Comparison of ENCODE assay signal across 19 mouse cellular contexts in genomic region chr4:66365500-66365899, GRCm38 (mm10). TPM values are rescaled to one million over a fixed set of nuclear protein-coding genes. Genes with fewer than 3 reads are reported as not detected.
"Had no signal": no experiment of that assay in that cellular context is flagged by ENCODE, and none has a peak within 500 bp of the region (broad histone marks: within the 10 kb centered on the region; RNA-seq: fewer than 3 reads in every experiment).

No protein-coding gene starts in this region.

- H3K9me3 ChIP-seq: liver, embryonic 15.5 days; midbrain, embryonic 10.5 days; neural tube, embryonic 12.5 days; stomach, embryonic 15.5 days had no signal

- H3K27ac ChIP-seq: kidney, postnatal 0 days; layer of hippocampus, adult 2 months; liver, embryonic 15.5 days; midbrain, embryonic 10.5 days; neural tube, embryonic 12.5 days; stomach, embryonic 15.5 days had no signal

- H3K4me1 ChIP-seq: liver, embryonic 15.5 days; neural tube, embryonic 12.5 days; stomach, embryonic 15.5 days had no signal

- H3K36me3 ChIP-seq: liver, embryonic 15.5 days; midbrain, embryonic 10.5 days; neural tube, embryonic 12.5 days; stomach, embryonic 15.5 days had no signal

- H3K27me3 ChIP-seq: liver, embryonic 15.5 days; neural tube, embryonic 12.5 days; stomach, embryonic 15.5 days had no signal

- H3K9ac ChIP-seq: liver, embryonic 15.5 days; neural tube, embryonic 12.5 days; stomach, embryonic 15.5 days had no signal

- H3K4me3 ChIP-seq: layer of hippocampus, adult 2 months; liver, embryonic 15.5 days; midbrain, embryonic 10.5 days; myocyte; neural tube, embryonic 12.5 days; stomach, embryonic 15.5 days had no signal

- DNase-seq: kidney, adult 9 months; kidney, postnatal 4 days; lung, adult 2 months; lung, postnatal 4 days; midbrain, embryonic 14.5 days; retina, postnatal 1 day; right cerebral cortex, postnatal 4 days; spleen, adult 18-20 months; thymus, adult 2 months; thymus, postnatal 25 days had no signal

- H3K4me2 ChIP-seq: liver, embryonic 11.5 days; liver, embryonic 15.5 days; neural tube, embryonic 12.5 days; stomach, embryonic 15.5 days had no signal

- ATAC-seq: lung, postnatal 0 days had no signal

RNA-seq across cellular contexts. Expression of gene Astn2, which starts 38.9 kb away (rescaled TPM):
- polyA plus RNA-seq: myocyte had no signal
